Mouse (Mus musculus): ENCODE measurements around the gene Gm28048.

GRCm38 (mm10) chr11:22811413-22811812, 170.5 kb downstream of the Gm28048 start:
- TF ChIP-seq CTCF (IDR thresholded peaks at IDR 0.05; ENCODE audit: low read depth) (no peak), EP300 (optimal IDR thresholded peaks at IDR 0.05) (no peak)
